Mouse (Mus musculus): ENCODE data around the gene Rpgrip1l. TPM values are rescaled to one million over a fixed set of nuclear protein-coding genes. Genes with fewer than 3 reads are reported as not detected.

The Rpgrip1l gene
- polyA plus RNA-seq, 1 experiment from 2014 or later, result 10.4 TPM

- H3K27me3 ChIP-seq (ENCODE audit: low read depth, poor library complexity, severe bottlenecking), result no peaks in the 10 kb centered on the region
- WGBS, result 95% methylated on average over 1 of the region's 1 CpGs
- no peaks in the 10 kb centered on the region for H3K9me3 ChIP-seq (replicated peaks)
- no peak for DNase-seq (ENCODE audit: low spot score)
- 0 out of 2 replicates have a peak, but pooled peaks cover 5% of the 10 kb centered on the region for H3K36me3 ChIP-seq
- no peak overlapping the region for H3K27ac ChIP-seq (replicated peaks)
- no peaks in the 10 kb centered on the region for H3K4me1 ChIP-seq
- H3K4me3 ChIP-seq, result no peak overlapping the region
Measured at GRCm38 (mm10) chr8:91283815-91284214, 29.2 kb downstream of the Rpgrip1l start.

GRCm38 (mm10) chr8:91282655-91283054, 30.4 kb downstream of the Rpgrip1l start:
- no peaks in the 10 kb centered on the region for H3K4me1 ChIP-seq
- H3K4me3 ChIP-seq, result no peak overlapping the region
- no peak for DNase-seq (ENCODE audit: low spot score)
- H3K36me3 ChIP-seq, result 0 out of 2 replicates have a peak, but pooled peaks cover 5% of the 10 kb centered on the region
- no peaks in the 10 kb centered on the region for H3K9me3 ChIP-seq (replicated peaks)
- 81% methylated on average over 5 of the region's 5 CpGs for whole genome bisulfite sequencing
- H3K27ac ChIP-seq (replicated peaks), result no peak overlapping the region
- H3K27me3 ChIP-seq (ENCODE audit: low read depth, poor library complexity, severe bottlenecking), result no peaks in the 10 kb centered on the region

DNA sequence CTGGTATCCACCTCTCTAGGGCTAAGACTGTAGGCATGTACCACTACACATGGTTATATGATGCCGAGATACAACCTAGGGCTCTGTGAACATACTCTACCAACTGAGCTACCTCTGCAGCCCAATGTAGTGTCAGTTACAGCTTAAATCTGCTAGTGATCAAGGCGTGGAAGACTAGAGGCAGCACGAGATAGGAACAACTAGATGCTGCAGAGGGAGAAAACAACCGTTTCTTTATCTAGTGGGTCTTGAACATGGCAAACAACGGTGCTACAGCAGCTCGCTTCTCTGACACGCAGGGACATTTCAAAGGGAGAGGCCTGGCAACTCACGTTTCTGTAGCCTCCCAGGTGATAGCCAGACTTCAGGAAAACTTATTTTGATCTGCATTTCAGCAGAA, 31.5 kb downstream of the Rpgrip1l start:
- WGBS, result 88% methylated on average over 8 of the region's 8 CpGs
- no peak for DNase-seq (ENCODE audit: low spot score)
- Histone ChIP-seq H3K27ac (replicated peaks) (no peak overlapping the region), H3K27me3 (ENCODE audit: low read depth, poor library complexity, severe bottlenecking) (no peaks in the 10 kb centered on the region), H3K9me3 (replicated peaks) (no peaks in the 10 kb centered on the region), H3K4me3 (no peak overlapping the region), H3K4me1 (no peaks in the 10 kb centered on the region), H3K36me3 (peaks cover 1% of the 10 kb centered on the region; the same call in 1 of the 2 replicates)

DNA sequence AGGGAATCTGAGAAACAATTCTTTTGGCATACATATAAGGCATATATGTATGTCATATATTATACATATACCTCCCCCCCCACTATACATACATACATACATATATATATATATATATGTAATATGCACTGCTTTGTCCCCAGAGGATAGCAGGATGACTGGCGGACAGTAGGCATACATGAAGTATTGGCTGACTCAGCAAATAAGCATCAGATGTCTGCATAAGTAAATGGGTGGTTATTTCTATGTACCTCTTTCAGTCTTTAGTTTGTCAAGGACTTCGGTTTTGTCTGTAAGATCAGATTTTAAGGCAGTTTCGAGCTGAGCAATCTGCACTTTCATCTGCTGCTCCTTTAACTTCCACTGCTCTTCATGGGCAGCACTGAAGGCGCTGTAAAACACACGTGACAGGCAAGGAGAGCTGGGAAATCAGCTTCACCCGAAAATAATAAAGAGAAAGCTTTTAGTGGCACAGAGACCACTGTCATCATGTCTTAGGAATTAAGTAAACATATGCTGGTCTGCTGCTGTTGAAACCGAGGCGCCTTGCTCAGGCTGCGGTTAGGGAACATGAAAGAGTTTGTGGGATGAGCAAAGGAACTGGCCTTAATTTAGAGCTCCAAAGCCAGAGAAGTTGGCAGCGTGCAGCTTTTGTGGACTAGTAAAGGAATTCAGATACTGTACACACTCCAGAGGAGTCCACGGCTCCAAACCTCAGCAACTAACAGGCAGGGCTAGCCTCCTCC, 32.4 kb downstream of the Rpgrip1l start:
- no peaks in the 10 kb centered on the region for H3K27me3 ChIP-seq (ENCODE audit: low read depth, poor library complexity, severe bottlenecking)
- peaks cover 7% of the 10 kb centered on the region for H3K36me3 ChIP-seq
- 89% methylated on average over 11 of the region's 11 CpGs for WGBS
- H3K9me3 ChIP-seq (replicated peaks), result peaks cover 4% of the 10 kb centered on the region; the same call in 1 of the 2 replicates
- H3K4me3 ChIP-seq, result no peak overlapping the region
- H3K27ac ChIP-seq (replicated peaks), result no peak overlapping the region
- no peaks in the 10 kb centered on the region for H3K4me1 ChIP-seq
- DNase-seq (ENCODE audit: low spot score), result no peak

DNA sequence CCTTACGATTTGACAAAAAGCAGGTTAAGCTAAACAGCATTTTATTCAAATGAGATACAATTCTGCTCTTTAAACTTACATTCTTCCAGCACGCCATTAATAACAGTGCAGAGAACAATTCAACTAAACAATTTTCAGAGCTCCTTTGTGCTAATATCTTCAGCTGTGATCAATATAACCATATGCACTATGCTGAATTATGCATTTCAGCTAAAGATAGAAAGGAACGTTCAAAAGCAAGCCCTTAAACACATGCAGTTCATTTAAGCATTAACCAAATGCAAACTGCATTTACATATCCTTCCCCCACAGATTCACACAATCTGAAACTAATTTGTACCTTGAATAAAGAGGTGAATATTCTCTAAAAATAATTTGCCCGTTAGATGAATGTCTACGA, 35.0 kb downstream of the Rpgrip1l start:
- DNase-seq (ENCODE audit: low spot score), result no peak
- Histone ChIP-seq H3K9me3 (replicated peaks) (peaks cover 4% of the 10 kb centered on the region; the same call in 1 of the 2 replicates), H3K27ac (replicated peaks) (no peak overlapping the region), H3K36me3 (peaks cover 24% of the 10 kb centered on the region), H3K27me3 (ENCODE audit: low read depth, poor library complexity, severe bottlenecking) (no peaks in the 10 kb centered on the region), H3K4me3 (no peak overlapping the region), H3K4me1 (no peaks in the 10 kb centered on the region)
- WGBS, result 91% methylated on average over 5 of the region's 5 CpGs

GRCm38 (mm10) chr8:91276337-91276736, 36.7 kb downstream of the Rpgrip1l start:
- WGBS, result 91% methylated on average over 2 of the region's 2 CpGs
- Histone ChIP-seq H3K36me3 (peaks cover 30% of the 10 kb centered on the region), H3K4me3 (no peak overlapping the region), H3K9me3 (replicated peaks) (peaks cover 4% of the 10 kb centered on the region; the same call in 1 of the 2 replicates), H3K27ac (replicated peaks) (no peak overlapping the region), H3K4me1 (no peaks in the 10 kb centered on the region), H3K27me3 (ENCODE audit: low read depth, poor library complexity, severe bottlenecking) (no peaks in the 10 kb centered on the region)
- no peak for DNase-seq (ENCODE audit: low spot score)

- H3K27me3 ChIP-seq (ENCODE audit: low read depth, poor library complexity, severe bottlenecking), result no peaks in the 10 kb centered on the region
- no peak for DNase-seq (ENCODE audit: low spot score)
- no peak overlapping the region for H3K4me3 ChIP-seq
- peaks cover 4% of the 10 kb centered on the region; the same call in 1 of the 2 replicates for H3K9me3 ChIP-seq (replicated peaks)
- peaks cover 42% of the 10 kb centered on the region for H3K36me3 ChIP-seq
- 98% methylated on average over 5 of the region's 5 CpGs for WGBS
- no peak overlapping the region for H3K27ac ChIP-seq (replicated peaks)
- H3K4me1 ChIP-seq, result no peaks in the 10 kb centered on the region
Measured at GRCm38 (mm10) chr8:91273493-91273892, 39.6 kb downstream of the Rpgrip1l start.

GRCm38 (mm10) chr8:91269374-91269958, 43.6 kb downstream of the Rpgrip1l start:
- H3K27me3 ChIP-seq (ENCODE audit: low read depth, poor library complexity, severe bottlenecking), result no peaks in the 10 kb centered on the region
- H3K36me3 ChIP-seq, result peaks cover 36% of the 10 kb centered on the region
- no peaks in the 10 kb centered on the region for H3K4me1 ChIP-seq
- H3K27ac ChIP-seq (replicated peaks), result no peak overlapping the region
- H3K9me3 ChIP-seq (replicated peaks), result no peaks in the 10 kb centered on the region
- no peak for DNase-seq (ENCODE audit: low spot score)
- 81% methylated on average over 2 of the region's 2 CpGs for WGBS
- no peak overlapping the region for H3K4me3 ChIP-seq

DNA sequence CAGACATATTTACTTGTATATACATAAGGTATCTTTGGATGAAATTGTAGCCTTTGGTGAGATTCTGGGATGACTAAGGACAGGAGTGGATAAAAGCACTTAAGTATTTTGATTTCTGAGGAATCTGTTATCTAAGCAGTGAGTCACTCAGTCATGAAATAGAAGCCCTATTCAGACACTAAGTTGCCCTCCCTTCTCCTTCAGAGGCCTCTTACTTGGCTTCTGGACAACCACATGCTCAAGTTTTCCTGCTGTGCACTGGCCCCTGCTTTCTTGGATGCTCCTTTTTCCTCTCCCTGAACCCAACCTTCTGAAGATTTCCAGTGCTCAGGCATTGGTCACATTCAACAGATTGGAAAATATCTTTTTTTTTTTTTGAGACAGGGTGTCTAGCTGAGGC, 48.5 kb downstream of the Rpgrip1l start:
- DNase-seq (ENCODE audit: low spot score), result no peak
- Histone ChIP-seq H3K27me3 (ENCODE audit: low read depth, poor library complexity, severe bottlenecking) (no peaks in the 10 kb centered on the region), H3K4me3 (no peak overlapping the region), H3K27ac (replicated peaks) (no peak overlapping the region), H3K4me1 (no peaks in the 10 kb centered on the region), H3K9me3 (replicated peaks) (no peaks in the 10 kb centered on the region), H3K36me3 (peaks cover 13% of the 10 kb centered on the region)

DNA sequence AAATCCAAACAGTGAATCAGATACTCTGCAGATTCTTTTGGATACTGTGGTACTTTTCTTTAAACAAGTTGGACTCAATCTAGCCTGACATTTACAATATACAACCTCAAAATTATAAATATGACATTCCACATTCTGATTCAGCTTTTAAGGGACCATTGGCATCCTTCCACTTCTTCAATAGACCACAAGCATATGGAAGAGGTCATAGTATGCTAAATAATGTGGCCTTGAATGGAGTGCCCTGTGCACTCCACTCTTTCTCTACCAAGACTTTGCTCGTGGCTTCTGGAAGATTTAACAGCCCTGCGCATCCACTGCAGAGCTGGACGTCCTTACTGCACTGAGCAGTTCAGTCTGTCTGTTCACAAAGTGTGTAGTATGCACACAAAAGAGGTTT, 49.1 kb downstream of the Rpgrip1l start:
- Histone ChIP-seq H3K36me3 (peaks cover 10% of the 10 kb centered on the region), H3K27me3 (ENCODE audit: low read depth, poor library complexity, severe bottlenecking) (no peaks in the 10 kb centered on the region), H3K4me1 (no peaks in the 10 kb centered on the region), H3K27ac (replicated peaks) (no peak overlapping the region), H3K4me3 (no peak overlapping the region), H3K9me3 (replicated peaks) (no peaks in the 10 kb centered on the region)
- no peak for DNase-seq (ENCODE audit: low spot score)
- 87% methylated on average over 3 of the region's 3 CpGs for WGBS

GRCm38 (mm10) chr8:91261598-91261997, 51.5 kb downstream of the Rpgrip1l start:
- Histone ChIP-seq H3K9me3 (replicated peaks) (no peaks in the 10 kb centered on the region), H3K36me3 (peaks cover 2% of the 10 kb centered on the region; the same call in 1 of the 2 replicates), H3K27ac (replicated peaks) (no peak overlapping the region), H3K4me1 (no peaks in the 10 kb centered on the region), H3K27me3 (ENCODE audit: low read depth, poor library complexity, severe bottlenecking) (no peaks in the 10 kb centered on the region), H3K4me3 (no peak overlapping the region)
- DNase-seq (ENCODE audit: low spot score), result no peak
- 89% methylated on average over 2 of the region's 2 CpGs for WGBS

DNA sequence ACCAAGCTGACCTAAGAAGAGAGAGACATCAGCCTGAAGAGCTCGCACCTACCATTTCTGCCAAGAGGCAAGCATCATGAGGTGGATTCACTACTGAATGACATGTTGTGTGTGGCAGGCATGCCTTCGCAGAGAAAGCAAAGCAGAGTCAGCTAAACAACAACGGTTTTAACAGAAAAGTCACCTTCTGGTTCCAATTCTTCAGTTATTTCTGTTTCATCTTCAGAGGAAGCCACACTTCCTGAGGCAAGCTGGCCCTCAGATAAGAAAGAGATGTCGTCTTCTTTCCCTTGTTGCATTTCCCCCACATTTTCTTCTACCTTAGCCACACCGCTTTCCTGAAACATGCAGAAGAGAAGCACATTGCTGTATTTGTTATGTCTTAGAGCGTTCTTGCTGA, 62.1 kb downstream of the Rpgrip1l start:
- H3K9me3 ChIP-seq (replicated peaks), result no peaks in the 10 kb centered on the region
- WGBS, result 94% methylated on average over 6 of the region's 6 CpGs
- H3K36me3 ChIP-seq, result peaks cover 21% of the 10 kb centered on the region
- H3K27ac ChIP-seq (replicated peaks), result no peak overlapping the region
- no peaks in the 10 kb centered on the region for H3K27me3 ChIP-seq (ENCODE audit: low read depth, poor library complexity, severe bottlenecking)
- H3K4me3 ChIP-seq, result no peak overlapping the region
- no peak for DNase-seq (ENCODE audit: low spot score)
- H3K4me1 ChIP-seq, result peaks cover under 1% of the 10 kb centered on the region; the same call in 1 of the 2 replicates

GRCm38 (mm10) chr8:91249758-91250466, 63.1 kb downstream of the Rpgrip1l start:
- whole genome bisulfite sequencing, result 97% methylated on average over 9 of the region's 9 CpGs
- Histone ChIP-seq H3K4me1 (peaks cover 6% of the 10 kb centered on the region), H3K4me3 (no peak overlapping the region), H3K9me3 (replicated peaks) (no peaks in the 10 kb centered on the region), H3K27ac (replicated peaks) (no peak overlapping the region), H3K27me3 (ENCODE audit: low read depth, poor library complexity, severe bottlenecking) (no peaks in the 10 kb centered on the region), H3K36me3 (peaks cover 21% of the 10 kb centered on the region)
- DNase-seq (ENCODE audit: low spot score), result no peak

Data from midbrain, embryonic 10.5 days (tissue).